Mouse (Mus musculus) T-helper 2 cell (primary cell): ENCODE data around the gene Slc25a14.

Experiments
- in situ Hi-C: fragments of 300-600 bp; cut with MboI, MseI; formaldehyde crosslinking; loops from one replicate; pipeline ENCODE4 v1.15.1; 2025; ENCODE audit warnings: high pct_unique_total_duplicates

Slc25a14 gene

GRCm38 (mm10) chrX:48623379-48624053 is at the start of gene Slc25a14:
Slc25a14 (plus strand) TSS chrX:48623413.
- in situ Hi-C loops = no loop called here

- in situ Hi-C loops = no loop called here
Measured at GRCm38 (mm10) chrX:48583332-48583731, 39.9 kb upstream of the Slc25a14 start.

- in situ Hi-C loops = no loop called here
Measured at GRCm38 (mm10) chrX:48593721-48594098, 29.5 kb upstream of the Slc25a14 start.

- in situ Hi-C loops = no loop called here
Measured at GRCm38 (mm10) chrX:48594099-48594760, 29.0 kb upstream of the Slc25a14 start, which contains the start of gene Zfp280c. Zfp280c (minus strand) TSS chrX:48594504.

GRCm38 (mm10) chrX:48596053-48596452 is 27.2 kb upstream of the Slc25a14 start:
- in situ Hi-C loops = no loop called here

- in situ Hi-C loops = no loop called here
Measured at GRCm38 (mm10) chrX:48596906-48597305, 26.3 kb upstream of the Slc25a14 start.

GRCm38 (mm10) chrX:48604872-48605271 is 18.3 kb upstream of the Slc25a14 start:
- in situ Hi-C loops = no loop called here

GRCm38 (mm10) chrX:48623049-48623378 is 199 bp upstream of the Slc25a14 start:
- in situ Hi-C loops = no loop called here

GRCm38 (mm10) chrX:48624054-48624420 is 824 bp downstream of the Slc25a14 start:
- in situ Hi-C loops = no loop called here

GRCm38 (mm10) chrX:48637032-48637431 is 13.8 kb downstream of the Slc25a14 start:
- in situ Hi-C loops = loop anchor here (25.0 kb wide), 1 partner anchor 1925 kb away; no protein-coding TSS in a partner anchor

- in situ Hi-C loops = loop anchor here (25.0 kb wide), 1 partner anchor 1918 kb away; no protein-coding TSS in a partner anchor
Measured at GRCm38 (mm10) chrX:48644122-48644521, 20.9 kb downstream of the Slc25a14 start.

- in situ Hi-C loops = loop anchor here (25.0 kb wide), 1 partner anchor 645 kb away; no protein-coding TSS in a partner anchor
Measured at GRCm38 (mm10) chrX:48666807-48667206, 43.6 kb downstream of the Slc25a14 start.

GRCm38 (mm10) chrX:48669588-48669987 is 46.4 kb downstream of the Slc25a14 start:
- in situ Hi-C loops = loop anchor here (25.0 kb wide), 1 partner anchor 643 kb away; no protein-coding TSS in a partner anchor

- in situ Hi-C loops = loop anchor here (25.0 kb wide), 1 partner anchor 641 kb away; no protein-coding TSS in a partner anchor
Measured at GRCm38 (mm10) chrX:48671714-48672113, 48.5 kb downstream of the Slc25a14 start.

GRCm38 (mm10) chrX:48674171-48674570 is 51.0 kb downstream of the Slc25a14 start, which contains the start of gene Gpr119:
Gpr119 (minus strand) TSS chrX:48674478.
- in situ Hi-C loops = loop anchor here (25.0 kb wide), 1 partner anchor 638 kb away; no protein-coding TSS in a partner anchor

GRCm38 (mm10) chrX:48683451-48683850 is 60.2 kb downstream of the Slc25a14 start:
- in situ Hi-C loops = no loop called here

- in situ Hi-C loops = no loop called here
Measured at GRCm38 (mm10) chrX:48683857-48684256, 60.6 kb downstream of the Slc25a14 start.

- in situ Hi-C loops = no loop called here
Measured at GRCm38 (mm10) chrX:48694460-48694859, 71.2 kb downstream of the Slc25a14 start.

GRCm38 (mm10) chrX:48694864-48695371 is 71.7 kb downstream of the Slc25a14 start, which contains the start of gene Rbmx2:
Rbmx2 (plus strand) TSS chrX:48695004.
- in situ Hi-C loops = no loop called here

- in situ Hi-C loops = loop anchor here (10.0 kb wide), 1 partner anchor 1985 kb away; no protein-coding TSS in a partner anchor
Measured at GRCm38 (mm10) chrX:48709701-48710100, 86.5 kb downstream of the Slc25a14 start.
